Mouse (Mus musculus): ENCODE measurements around the gene Arhgap8.

- no peak for TF ChIP-seq CTCF (conservative IDR thresholded peaks at IDR 0.05; ENCODE audit: insufficient read depth, insufficient read length, low read depth, low read length)
- no peak for TF ChIP-seq POLR2A (IDR thresholded peaks at IDR 0.05; ENCODE audit: low read depth, low read length)
Observed at GRCm38 (mm10) chr15:84731676-84732424, 12.0 kb downstream of the Arhgap8 start.

Measured in kidney, adult 2 months (tissue).